Mouse (Mus musculus): ENCODE data around the gene Obox2.
"Not testable (repeated sequence)": the region's sequence is repeated elsewhere in the genome, so short reads cannot be mapped to it uniquely, and the experiment has no call there.

Obox2 gene

DNA sequence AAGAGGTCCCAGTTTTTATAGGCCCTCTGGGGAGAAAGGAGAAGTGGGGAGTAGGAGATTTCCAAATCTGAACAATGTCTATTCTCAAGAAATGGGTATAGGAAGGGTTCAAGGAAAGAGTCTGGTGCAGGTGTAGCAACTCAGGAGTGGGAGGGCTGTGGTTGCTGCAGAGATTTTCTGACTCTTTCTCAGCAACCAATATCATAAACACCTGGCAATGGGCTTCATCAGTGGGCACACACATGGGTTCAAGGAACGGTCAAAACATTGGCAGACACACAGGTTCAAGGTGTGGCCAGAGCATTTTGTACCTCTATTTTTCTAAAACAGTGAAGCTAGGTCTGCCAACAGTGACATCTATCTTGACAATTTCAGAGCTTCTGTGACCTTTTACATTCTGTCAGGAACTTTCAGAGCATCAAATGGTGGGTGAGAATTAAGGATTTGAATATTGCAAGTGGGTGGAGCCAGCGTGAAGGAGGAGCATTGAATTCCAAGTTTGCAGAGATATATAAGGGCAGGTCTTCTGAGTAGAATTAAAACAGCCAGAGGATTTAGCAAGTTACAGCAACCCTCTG is at the start of gene Obox2, which contains the start of gene Obox1:
Gene Obox2, plus strand, starts transcription at position 301 of the 578 bp plus-strand sequence.
Gene Obox1, plus strand, starts transcription at position 528 of the 578 bp plus-strand sequence.
- not testable (repeated sequence) for DNase-seq (ENCODE audit: low read depth)

DNA sequence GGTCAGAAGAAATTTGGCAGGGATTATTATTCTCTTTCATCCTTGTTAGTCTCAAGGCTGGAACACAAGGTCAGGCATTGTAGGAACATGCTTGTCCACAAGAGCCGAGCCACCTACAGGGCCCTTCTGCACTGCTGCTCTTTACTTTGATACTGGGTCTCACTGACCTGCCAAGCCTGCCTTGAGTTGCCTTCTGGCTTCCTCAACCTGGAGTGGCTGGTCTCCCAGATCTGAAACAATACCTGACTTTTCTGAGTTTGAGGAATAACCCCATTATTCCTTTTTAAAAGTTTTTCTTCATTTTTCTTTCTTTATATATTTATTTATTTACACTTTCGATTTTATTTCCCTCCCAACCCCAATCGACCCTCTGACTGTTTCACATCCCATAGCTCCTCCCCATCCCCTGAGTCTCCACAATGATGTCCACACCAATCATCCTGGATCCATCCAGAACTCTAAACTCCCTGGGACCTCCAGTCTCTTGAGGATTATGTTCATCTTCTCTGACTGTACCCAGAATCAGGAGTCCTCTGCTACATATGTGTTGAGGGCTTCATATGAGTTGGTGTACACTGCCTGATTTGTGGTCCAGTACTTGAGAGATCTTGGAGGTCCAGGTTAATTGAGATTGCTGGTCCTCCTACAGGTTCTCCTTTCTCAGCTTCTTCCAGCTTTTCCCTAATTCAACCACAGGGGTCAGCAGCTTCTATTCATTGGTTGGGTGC is 10.8 kb downstream of the Obox2 start:
- not testable (repeated sequence) for DNase-seq (ENCODE audit: low read depth)

DNA sequence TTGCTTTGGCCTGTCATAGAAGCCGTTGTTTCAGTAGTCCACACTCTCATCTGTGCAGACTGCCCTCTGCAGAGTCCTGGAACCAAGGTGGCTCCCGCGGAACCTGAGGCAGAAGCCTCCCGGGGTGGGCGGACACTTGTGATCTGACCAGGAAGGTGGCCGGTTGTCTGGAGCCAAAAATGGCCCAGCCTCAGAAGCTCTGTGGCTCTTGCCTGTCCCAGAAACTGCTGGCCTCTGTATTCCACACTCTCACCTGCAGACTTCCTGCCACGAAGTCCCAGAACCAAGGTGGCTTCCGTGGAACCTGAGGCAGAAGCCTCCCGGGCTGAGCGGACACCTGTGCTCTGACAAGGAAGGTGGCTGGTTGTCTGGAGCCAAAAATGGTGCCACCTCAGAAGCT is 18.3 kb downstream of the Obox2 start:
- not testable (repeated sequence) for DNase-seq (ENCODE audit: low read depth)

DNA sequence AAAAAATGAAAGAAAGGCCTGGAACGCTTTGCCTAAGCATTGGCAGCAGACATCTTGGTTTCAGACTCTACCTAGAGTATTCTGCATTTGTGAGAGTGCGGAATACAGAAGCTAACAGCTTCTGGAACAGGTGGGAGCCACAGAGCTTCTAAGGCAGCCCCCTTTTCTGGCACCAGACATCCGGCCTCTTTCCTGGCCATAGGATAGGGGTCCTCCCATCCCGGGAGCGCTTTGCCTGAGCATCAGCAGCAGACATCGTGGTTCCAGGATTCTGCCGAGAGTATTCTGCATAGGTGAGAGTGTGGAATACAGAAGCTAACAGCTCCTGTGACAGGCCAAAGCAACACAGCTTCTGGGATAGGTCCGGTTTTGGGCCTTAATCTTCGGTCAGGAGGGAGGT is 29.5 kb downstream of the Obox2 start:
- DNase-seq (ENCODE audit: low read depth): not testable (repeated sequence)

DNA sequence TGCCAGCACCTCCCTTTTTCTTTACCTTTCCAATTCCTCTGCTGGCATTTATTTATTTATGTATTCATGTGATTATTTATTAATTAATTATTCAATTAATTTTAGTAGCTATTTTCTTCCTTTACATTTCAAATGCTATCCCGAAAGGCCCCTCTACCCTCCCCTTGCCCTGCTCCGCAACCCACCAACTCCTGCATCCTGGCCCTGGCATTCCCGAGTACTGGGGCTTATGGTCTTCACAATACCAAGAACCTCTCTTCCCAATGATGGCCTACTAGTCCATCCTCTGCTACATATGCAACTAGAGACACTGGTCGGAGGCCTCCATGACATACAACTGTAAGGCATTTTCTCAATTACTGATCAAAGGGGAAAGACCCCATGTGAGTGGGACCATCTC is 37.0 kb downstream of the Obox2 start:
- DNase-seq (ENCODE audit: low read depth): not testable (repeated sequence)
